Mouse (Mus musculus) thymus, adult 2 months (tissue): ENCODE data around the gene Klk11.

Source experiments
- CTCF ChIP-seq: fragments of 200-500 bp; IDR thresholded peaks from 2 replicates; pipeline ENCODE4 v1.5.1; 2012; ENCODE audit warnings: mild to moderate bottlenecking, control low read depth, low read length, moderate library complexity, borderline replicate concordance; ENCODE audit not compliant: control insufficient read depth, poor library complexity, insufficient read depth; ENCODE audit errors: extremely low read depth
- POLR2A ChIP-seq: fragments of 200-500 bp; IDR thresholded peaks from 2 replicates; pipeline ENCODE4 v1.6.1; 2012; ENCODE audit warnings: mild to moderate bottlenecking, low read length, control low read depth, moderate library complexity; ENCODE audit not compliant: control insufficient read depth, poor library complexity, insufficient read depth; ENCODE audit errors: extremely low read depth

DNA sequence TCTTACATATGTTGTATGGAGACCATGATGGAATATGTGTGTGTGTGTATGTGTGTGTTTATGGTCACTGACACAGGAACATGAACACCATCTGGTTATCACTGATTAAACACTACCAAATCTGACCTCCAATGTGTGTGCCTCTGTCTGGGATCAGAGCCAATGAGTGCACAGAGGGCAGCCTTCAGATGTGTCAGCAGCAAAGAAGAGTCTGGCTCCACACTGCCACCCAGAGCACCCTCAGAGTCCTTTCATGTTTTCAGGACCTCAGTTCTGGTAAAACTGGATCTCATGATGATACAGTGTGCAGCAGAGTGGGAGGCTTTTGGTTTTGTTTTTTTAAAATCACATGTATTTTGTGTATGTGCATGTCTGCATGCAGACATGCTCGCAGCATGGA lies 10.9 kb downstream of the Klk11 start:
- TF ChIP-seq CTCF (no peak), POLR2A (no peak)
